Comparison of ENCODE assay signal across 10 mouse cellular contexts in the genomic region with DNA sequence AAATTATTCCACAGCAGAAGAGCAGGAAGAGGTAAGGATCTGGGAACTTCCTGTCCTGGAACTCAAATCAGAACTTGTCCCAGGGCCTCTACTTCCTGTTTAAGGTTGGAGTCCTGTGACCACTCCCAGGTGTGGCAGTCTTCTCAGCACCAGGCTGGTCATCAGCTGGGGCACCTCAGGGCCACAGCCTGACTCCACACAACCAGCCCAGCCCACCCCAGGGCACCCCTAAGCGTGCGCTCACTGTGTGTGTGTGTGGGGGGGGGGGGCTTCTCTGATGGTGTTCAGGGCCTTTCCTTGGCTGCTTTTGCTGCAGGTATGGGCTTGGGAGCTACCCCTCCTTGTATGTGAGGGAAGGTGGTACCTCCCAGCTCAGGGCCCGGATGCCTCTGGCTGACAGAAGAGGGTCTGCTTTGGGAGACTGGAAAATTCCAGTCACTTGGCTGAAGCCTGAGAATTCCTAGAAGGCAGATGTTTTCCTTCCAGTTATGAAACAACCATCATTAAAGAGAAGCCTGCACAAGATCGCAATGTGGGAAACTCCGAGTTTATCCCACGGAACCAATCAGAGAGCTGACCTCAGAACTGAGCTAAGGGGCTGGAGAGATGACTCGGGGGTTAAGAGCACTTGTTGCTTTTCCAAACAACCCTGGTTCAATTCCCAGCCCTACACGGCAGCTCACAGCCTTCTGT. TPM values are rescaled to one million over a fixed set of nuclear protein-coding genes. Genes with fewer than 3 reads are reported as not detected.
A peak's percentile ranks its signal among the peaks of the same experiment; 100 is the strongest.
DNase-seq lines count a peak whose midpoint lies in the region; ATAC-seq and TF ChIP-seq lines count a peak whose summit lies in the region.
"Had no signal": no experiment of that assay in that cellular context is flagged by ENCODE, and none has a peak within 500 bp of the region (broad histone marks: within the 10 kb centered on the region; RNA-seq: fewer than 3 reads in every experiment).

No protein-coding gene starts in this region.

- H3K9me3 ChIP-seq in intestine, postnatal 0 days (ENCODE audit: control insufficient read depth) = no peaks in the 10 kb centered on the region
- H3K9me3 ChIP-seq in lung, embryonic 16.5 days (ENCODE audit: control insufficient read depth, low read length) = no peaks in the 10 kb centered on the region
- H3K9me3 ChIP-seq: G1E had no signal

- H3K4me3 ChIP-seq in intestine, postnatal 0 days (ENCODE audit: low read depth, low read length) = no peak overlapping the region
- H3K4me3 ChIP-seq in lung, embryonic 16.5 days (ENCODE audit: low read length) = no peak overlapping the region

- no peaks in the 10 kb centered on the region for H3K36me3 ChIP-seq in intestine, postnatal 0 days (ENCODE audit: control insufficient read depth, insufficient read depth)
- no peaks in the 10 kb centered on the region for H3K36me3 ChIP-seq in lung, embryonic 16.5 days (ENCODE audit: control insufficient read depth, insufficient read depth, low read length)
- H3K36me3 ChIP-seq: G1E had no signal

- WGBS in intestine, postnatal 0 days = 62% methylated on average over 8 of the region's 8 CpGs
- WGBS in lung, embryonic 16.5 days = 42% methylated on average over 8 of the region's 8 CpGs

- H3K4me2 ChIP-seq in intestine, postnatal 0 days (replicated peaks; ENCODE audit: low read depth) = no peak overlapping the region
- no peak overlapping the region for H3K4me2 ChIP-seq in lung, embryonic 16.5 days (ENCODE audit: low read depth, low read length)

- TF ChIP-seq CTCF in intestine, postnatal 0 days (IDR thresholded peaks at IDR 0.05; ENCODE audit: low read depth) = no peak

- no peak overlapping the region for H3K9ac ChIP-seq in intestine, postnatal 0 days (ENCODE audit: low read depth, low read length)
- 0 out of 2 replicates have a peak overlapping the region, but pooled peaks have one; percentile 34 for H3K9ac ChIP-seq in lung, embryonic 16.5 days (ENCODE audit: low read length)
- H3K9ac ChIP-seq: forebrain, postnatal 0 days had no signal

- DNase-seq in A20 (ENCODE audit: low read depth, low spot score) = peak; percentile 36
- DNase-seq in right cerebral cortex, adult 18-20 months = no peak
- no peak for DNase-seq in natural killer cell, adult 2 months (ENCODE audit: low spot score in 2 of 2)
- DNase-seq in c-Kit-positive CD71-positive TER-119-positive erythroid progenitor cells, embryonic 14.5 days (ENCODE audit: low spot score) = no peak
- DNase-seq: forebrain, postnatal 0 days had no signal

- ATAC-seq in granulocyte monocyte progenitor cell, adult 5-6 weeks (replicated peaks; ENCODE audit: poor library complexity, severe bottlenecking) = peak; percentile 18
- no peak for ATAC-seq in intestine, postnatal 0 days
- peak; percentile 69 for ATAC-seq in lung, embryonic 16.5 days (ENCODE audit: low read depth)
- ATAC-seq in activated CD4-positive, CD25-positive, alpha-beta regulatory T cell, adult 4 months = no peak
- ATAC-seq: forebrain, postnatal 0 days had no signal

- peak overlapping the region; percentile 77 for H3K27ac ChIP-seq in intestine, postnatal 0 days (ENCODE audit: low read depth, low read length)
- peak overlapping the region; percentile 78 for H3K27ac ChIP-seq in lung, embryonic 16.5 days (ENCODE audit: low read length)

- H3K27me3 ChIP-seq in intestine, postnatal 0 days (replicated peaks; ENCODE audit: control insufficient read depth, insufficient read depth, low read length) = no peaks in the 10 kb centered on the region
- no peaks in the 10 kb centered on the region for H3K27me3 ChIP-seq in lung, embryonic 16.5 days (ENCODE audit: control insufficient read depth, insufficient read depth, low read depth, low read length)

- 0 out of 2 replicates have a peak, but pooled peaks cover 7% of the 10 kb centered on the region for H3K4me1 ChIP-seq in intestine, postnatal 0 days (replicated peaks; ENCODE audit: control insufficient read depth, insufficient read depth, low read length)
- peaks cover 13% of the 10 kb centered on the region for H3K4me1 ChIP-seq in lung, embryonic 16.5 days (replicated peaks; ENCODE audit: control insufficient read depth, insufficient read depth, low read length)

RNA-seq across cellular contexts. Expression of gene Ifitm1, which starts 4.6 kb away (rescaled TPM):
- 79.9 and 149 TPM in 2 replicates for total RNA-seq in granulocyte monocyte progenitor cell, adult 5-6 weeks (2014; fragmentation: Nextera tagmentation)
- total RNA-seq in granulocyte monocyte progenitor cell, adult 5-6 weeks (2017) = 18.5 and 25.3 TPM in 2 replicates
- polyA plus RNA-seq in intestine, postnatal 0 days (2015; fragmentation: Nextera tagmentation; extraction: Ambion mirVana) = 122 and 133 TPM in 2 replicates
- 38.8 and 49.1 TPM in 2 replicates for polyA plus RNA-seq in lung, embryonic 16.5 days (2015; fragmentation: Nextera tagmentation; extraction: Ambion mirVana)
- 1 to 10 TPM; 4.6 to 7.5 TPM for polyA plus RNA-seq in activated CD4-positive, CD25-positive, alpha-beta regulatory T cell, adult 4 months (2017; shearing (Covaris generic))
- polyA plus RNA-seq: G1E had no signal

RNA-seq across cellular contexts. Expression of gene Ifitm2, which starts 15.8 kb away (rescaled TPM):
- total RNA-seq in granulocyte monocyte progenitor cell, adult 5-6 weeks (2014; fragmentation: Nextera tagmentation) = 555 and 581 TPM in 2 replicates
- total RNA-seq in granulocyte monocyte progenitor cell, adult 5-6 weeks (2017) = 354 and 388 TPM in 2 replicates
- 686 and 738 TPM in 2 replicates for polyA plus RNA-seq in intestine, postnatal 0 days (2015; fragmentation: Nextera tagmentation; extraction: Ambion mirVana)
- 949 and 984 TPM in 2 replicates for polyA plus RNA-seq in lung, embryonic 16.5 days (2015; fragmentation: Nextera tagmentation; extraction: Ambion mirVana)
- 100 to 1,000 TPM in 1 of 2 experiments, 10 to 100 TPM in 1; 94.1 to 101 TPM for polyA plus RNA-seq in activated CD4-positive, CD25-positive, alpha-beta regulatory T cell, adult 4 months (2017; shearing (Covaris generic))

RNA-seq across cellular contexts. Expression of gene Gm45717, which starts 15.9 kb away (rescaled TPM):
- not detected in 2 replicates for total RNA-seq in granulocyte monocyte progenitor cell, adult 5-6 weeks (2014; fragmentation: Nextera tagmentation)
- not detected in 2 replicates for total RNA-seq in granulocyte monocyte progenitor cell, adult 5-6 weeks (2017)
- 0.38 TPM in 1 of 2 replicates, not detected in the other for polyA plus RNA-seq in intestine, postnatal 0 days (2015; fragmentation: Nextera tagmentation; extraction: Ambion mirVana)
- polyA plus RNA-seq in lung, embryonic 16.5 days (2015; fragmentation: Nextera tagmentation; extraction: Ambion mirVana) = 0.67 TPM in 1 of 2 replicates, not detected in the other
- polyA plus RNA-seq in activated CD4-positive, CD25-positive, alpha-beta regulatory T cell, adult 4 months (2017; shearing (Covaris generic)) = not detected
- total RNA-seq: forebrain, postnatal 0 days; G1E had no signal
- polyA plus RNA-seq: forebrain, postnatal 0 days; G1E had no signal

RNA-seq across cellular contexts. Expression of gene Ifitm5, which starts 21.5 kb away (rescaled TPM):
- 1.7 TPM in 1 of 2 replicates, not detected in the other for total RNA-seq in granulocyte monocyte progenitor cell, adult 5-6 weeks (2014; fragmentation: Nextera tagmentation)
- total RNA-seq in granulocyte monocyte progenitor cell, adult 5-6 weeks (2017) = not detected in 2 replicates
- 0.34 and 0.75 TPM in 2 replicates for polyA plus RNA-seq in intestine, postnatal 0 days (2015; fragmentation: Nextera tagmentation; extraction: Ambion mirVana)
- polyA plus RNA-seq in lung, embryonic 16.5 days (2015; fragmentation: Nextera tagmentation; extraction: Ambion mirVana) = 2.8 and 6.6 TPM in 2 replicates
- polyA plus RNA-seq in activated CD4-positive, CD25-positive, alpha-beta regulatory T cell, adult 4 months (2017; shearing (Covaris generic)) = not detected

RNA-seq across cellular contexts. Expression of gene Pgghg, which starts 30.4 kb away (rescaled TPM):
- 6.6 and 11.5 TPM in 2 replicates for total RNA-seq in granulocyte monocyte progenitor cell, adult 5-6 weeks (2014; fragmentation: Nextera tagmentation)
- total RNA-seq in granulocyte monocyte progenitor cell, adult 5-6 weeks (2017) = 6.9 and 7.8 TPM in 2 replicates
- polyA plus RNA-seq in intestine, postnatal 0 days (2015; fragmentation: Nextera tagmentation; extraction: Ambion mirVana) = 18.9 and 19.4 TPM in 2 replicates
- 20.5 and 23.4 TPM in 2 replicates for polyA plus RNA-seq in lung, embryonic 16.5 days (2015; fragmentation: Nextera tagmentation; extraction: Ambion mirVana)
- 10 to 100 TPM; 15.2 to 15.6 TPM for polyA plus RNA-seq in activated CD4-positive, CD25-positive, alpha-beta regulatory T cell, adult 4 months (2017; shearing (Covaris generic))

Comparison
In these comparisons a context has a peak if more than half of its experiments do, and no peak if none do; other contexts are left out.
1. ATAC-seq: peak in granulocyte monocyte progenitor cell, adult 5-6 weeks (single experiment) and lung, embryonic 16.5 days (single experiment); none in intestine, postnatal 0 days (single experiment) and activated CD4-positive, CD25-positive, alpha-beta regulatory T cell, adult 4 months (single experiment).